Mouse (Mus musculus) hematopoietic stem cell, adult 5-6 weeks (primary cell): ENCODE results near the gene Prn. TPM values are rescaled to one million over a fixed set of nuclear protein-coding genes. Genes with fewer than 3 reads are reported as not detected.

Experiments
- ATAC-seq, 2 experiments: fragments of 125-278 bp in 1 of 2; replicated peaks in 1 of 2; 2 replicates each; pipeline ENCODE4 v1.8.0; 2016 to 2017; ENCODE audit warnings: inconsistent platforms in 2 of 2, mild to moderate bottlenecking in 2 of 2, moderate number of reproducible peaks in 2 of 2, low read depth in 1 of 2, moderate TSS enrichment in 1 of 2; ENCODE audit not compliant: low FRiP score in 2 of 2, poor library complexity in 2 of 2, severe bottlenecking in 2 of 2, insufficient read depth in 1 of 2, low TSS enrichment in 1 of 2
- total RNA-seq: library from RNA; stranded (forward); fragments of 172-1452, 232-1000 nt; gene quantifications from 2 replicates; pipeline ENCODE4 v1.2.3, GENCODE M21; 2017

Gene Prn
- total RNA-seq, 1 experiment from 2014 or later = not detected

DNA sequence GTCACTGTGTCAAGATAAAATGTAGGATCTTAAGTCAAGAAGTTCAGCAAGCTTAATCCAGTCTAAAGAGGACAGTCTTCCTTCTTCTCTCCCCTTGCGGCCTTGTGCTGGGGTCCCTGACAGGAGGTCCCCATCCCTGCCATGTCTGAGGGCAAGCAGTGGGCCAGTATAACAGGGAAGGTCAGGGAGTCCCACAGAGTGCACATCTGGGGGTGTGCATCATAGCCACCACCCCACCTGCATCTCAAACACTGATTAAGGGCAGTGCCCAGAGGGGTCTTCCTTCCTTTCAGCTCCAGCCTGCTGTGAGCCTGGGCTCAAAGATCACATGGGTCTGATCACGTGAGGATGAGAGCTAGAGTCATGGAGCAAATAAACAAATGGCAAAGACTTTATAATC, 51.9 kb downstream of the Prn start:
- ATAC-seq = no peak

DNA sequence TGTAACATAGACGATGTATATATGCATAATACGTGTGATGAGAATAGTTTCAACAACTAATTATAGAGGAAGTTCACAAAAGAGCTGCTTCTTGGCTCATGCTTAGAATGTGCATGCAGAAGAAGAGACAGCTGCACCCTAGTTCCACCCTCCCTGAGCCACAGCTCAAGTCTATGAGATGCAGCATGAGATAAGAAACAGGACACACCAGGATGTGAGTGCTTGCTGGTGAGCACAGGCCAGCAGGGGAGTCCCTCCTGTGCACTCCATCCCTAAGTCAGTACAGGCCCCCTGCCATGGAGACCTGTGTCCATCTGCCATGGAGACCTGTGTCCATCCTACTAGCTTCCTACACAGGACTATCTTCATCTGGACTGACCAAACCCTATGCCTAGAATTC, 60.8 kb downstream of the Prn start:
- no peak for ATAC-seq

DNA sequence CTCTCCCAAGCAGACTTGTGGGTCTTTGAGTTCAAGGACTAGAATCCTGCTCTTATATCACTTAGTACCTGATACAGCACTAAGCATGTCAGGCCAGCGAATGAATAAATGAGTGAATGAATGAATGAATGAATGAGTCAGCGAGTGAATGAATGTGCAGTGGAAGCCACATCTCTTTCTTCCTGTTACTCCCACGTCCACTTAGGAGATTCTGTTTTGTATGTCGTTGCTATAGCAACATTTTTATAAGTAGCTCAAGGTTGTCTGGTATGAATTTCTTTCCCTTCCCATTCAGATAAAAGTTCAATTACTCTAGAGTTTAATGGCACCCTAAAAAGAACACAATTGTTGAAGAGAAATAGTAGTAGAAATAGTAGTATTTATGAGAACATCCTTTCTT, 61.3 kb downstream of the Prn start:
- ATAC-seq = no peak

DNA sequence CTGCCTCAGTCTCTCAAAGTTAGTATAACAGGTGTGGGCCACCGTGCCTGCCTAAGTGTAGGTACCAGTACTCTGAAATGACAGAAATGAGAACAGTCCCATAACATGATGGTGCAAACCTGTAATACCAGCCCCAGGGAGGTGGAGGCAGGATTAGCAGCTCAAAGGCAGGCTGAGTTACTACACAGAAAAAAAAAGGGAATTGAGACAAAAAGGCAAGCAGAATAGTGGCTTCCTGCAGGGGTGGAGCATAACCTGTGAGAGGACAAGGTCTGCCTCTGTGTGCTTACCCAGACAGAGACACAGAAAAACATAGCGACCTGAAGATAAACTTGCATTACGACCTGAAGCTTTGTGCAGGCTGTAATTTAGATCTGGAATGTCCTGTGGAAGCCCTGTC, 66.9 kb downstream of the Prn start:
- ATAC-seq = no peak; a peak in 1 of 4 replicates

DNA sequence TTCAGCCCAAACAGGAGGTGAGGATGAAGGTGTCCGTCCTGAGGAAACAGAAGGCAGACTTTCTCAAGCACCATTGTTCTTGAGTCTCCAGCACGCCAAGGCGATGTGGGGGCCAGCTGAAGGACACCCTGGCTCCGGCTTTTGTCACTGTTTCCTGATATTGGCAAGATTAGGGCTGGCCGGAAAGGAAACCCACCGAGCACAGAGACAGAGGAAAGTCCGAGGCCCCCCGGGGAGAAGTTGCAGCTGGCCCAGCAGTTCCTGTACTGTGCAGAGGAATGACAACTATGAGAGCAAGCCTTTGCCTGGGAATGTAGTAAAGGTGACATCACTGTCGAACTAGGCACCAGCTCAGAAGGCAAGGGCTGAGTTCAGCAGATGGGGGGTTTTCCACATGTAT, 71.1 kb downstream of the Prn start:
- peak; percentile 25; a peak in 2 of 4 replicates for ATAC-seq

DNA sequence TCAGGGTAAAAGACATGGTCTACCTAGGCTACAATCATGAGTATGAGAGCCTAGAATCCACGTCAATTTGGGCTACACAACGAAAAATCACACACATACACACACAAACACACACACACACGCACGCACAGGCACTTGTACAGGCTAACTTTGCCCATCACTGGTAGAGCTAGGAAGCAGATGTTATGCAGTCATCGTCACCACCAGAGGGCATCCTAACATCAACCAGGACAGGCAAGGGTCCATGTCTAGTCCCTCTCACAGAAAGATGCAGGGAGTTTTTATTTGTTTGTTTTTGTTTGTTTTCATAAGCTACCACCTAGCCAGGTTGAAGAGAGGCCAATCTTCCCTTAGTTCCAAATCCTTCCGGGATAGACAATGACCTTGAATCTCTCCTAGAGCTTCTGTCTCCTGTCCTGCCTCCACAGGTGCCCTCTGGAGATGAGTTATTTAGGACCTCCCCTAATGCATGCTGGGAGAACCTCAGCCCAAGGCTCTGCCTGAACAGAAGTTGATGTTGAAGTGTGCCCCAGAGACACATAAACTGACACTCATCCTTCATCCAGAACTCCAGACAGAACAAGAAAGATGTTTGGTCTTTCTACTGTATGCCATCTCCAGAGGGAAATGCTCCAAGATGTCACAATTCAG, 72.9 kb downstream of the Prn start:
- ATAC-seq = peak; percentile 81 to 85

DNA sequence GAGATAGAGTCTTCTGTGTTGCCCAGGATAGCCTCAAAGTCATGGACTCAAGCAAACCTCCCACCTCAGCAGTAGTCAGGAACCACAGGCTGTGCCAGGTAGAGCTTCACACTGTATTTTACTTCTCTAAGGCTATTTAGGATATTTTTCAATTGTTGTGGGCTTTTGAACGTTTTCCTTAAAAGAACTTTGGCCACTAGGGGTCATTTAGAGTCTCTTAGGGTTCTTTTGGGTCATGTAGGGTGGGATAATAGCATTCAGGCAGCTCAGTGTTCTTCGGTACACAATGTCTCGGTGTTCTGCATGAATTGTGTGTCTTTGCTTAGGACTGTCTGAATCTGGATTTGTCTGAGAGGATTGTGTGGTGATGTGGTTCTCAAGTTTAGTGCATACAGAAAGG, 78.2 kb downstream of the Prn start:
- ATAC-seq = no peak; a peak in 1 of 4 replicates

DNA sequence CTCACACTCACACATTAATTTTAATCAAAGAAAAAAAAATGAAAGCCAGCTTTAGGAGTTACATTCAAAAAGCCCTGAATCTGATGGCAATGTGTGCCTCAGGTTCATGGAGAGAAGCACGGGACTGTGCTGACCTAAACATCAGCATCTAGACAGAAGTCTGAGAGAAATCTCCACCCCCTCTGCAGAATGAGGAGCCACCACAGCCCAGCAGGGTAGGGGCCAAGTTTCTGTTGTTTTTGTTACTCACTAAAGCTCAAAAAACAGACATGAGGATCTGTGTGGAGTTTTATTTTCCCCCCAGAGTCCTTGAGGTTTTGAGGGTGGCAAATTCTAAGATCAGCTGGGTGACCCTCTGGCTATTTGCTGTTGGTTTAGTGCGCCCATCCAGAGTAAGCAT, 78.8 kb downstream of the Prn start:
- no peak for ATAC-seq

DNA sequence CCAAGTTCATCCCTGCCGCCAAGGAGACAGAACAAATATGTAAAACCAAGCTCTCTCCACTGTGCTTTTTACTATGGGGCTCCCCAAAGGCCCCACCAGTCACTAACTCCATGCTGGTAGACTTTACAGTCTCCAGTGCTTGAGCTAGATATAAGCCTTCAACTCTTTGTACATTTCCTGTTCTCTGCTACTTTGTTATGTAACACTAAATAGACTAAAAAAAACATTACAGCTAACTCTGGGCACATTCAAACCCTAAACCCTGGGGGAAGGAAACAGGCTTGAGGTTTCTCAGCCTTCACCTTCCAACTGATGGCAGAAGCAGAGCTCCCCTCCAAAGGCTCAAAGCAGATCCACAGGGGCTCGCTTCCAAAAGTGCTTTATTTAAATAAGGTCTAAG, 82.7 kb downstream of the Prn start:
- ATAC-seq = peak; percentile 41 to 51

DNA sequence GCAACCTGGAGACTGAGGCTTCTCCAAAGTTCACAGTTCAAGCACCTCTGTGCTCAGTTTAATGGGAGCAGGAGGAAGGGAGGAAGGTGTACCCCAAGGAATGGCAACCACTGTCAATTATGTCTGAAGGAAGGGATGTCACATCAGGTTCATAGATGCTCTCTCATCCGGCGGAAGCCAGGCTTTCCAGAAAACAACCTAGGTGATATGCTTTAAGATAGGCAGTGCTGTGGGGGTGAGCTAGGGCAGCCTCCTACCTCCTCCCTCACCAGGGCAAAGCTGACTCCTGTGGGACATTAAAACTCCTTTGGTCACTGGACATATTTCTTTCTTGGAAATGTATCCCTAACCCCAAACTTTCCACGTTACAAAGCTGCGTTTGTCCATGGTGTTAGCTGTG, 83.4 kb downstream of the Prn start:
- ATAC-seq = no peak

DNA sequence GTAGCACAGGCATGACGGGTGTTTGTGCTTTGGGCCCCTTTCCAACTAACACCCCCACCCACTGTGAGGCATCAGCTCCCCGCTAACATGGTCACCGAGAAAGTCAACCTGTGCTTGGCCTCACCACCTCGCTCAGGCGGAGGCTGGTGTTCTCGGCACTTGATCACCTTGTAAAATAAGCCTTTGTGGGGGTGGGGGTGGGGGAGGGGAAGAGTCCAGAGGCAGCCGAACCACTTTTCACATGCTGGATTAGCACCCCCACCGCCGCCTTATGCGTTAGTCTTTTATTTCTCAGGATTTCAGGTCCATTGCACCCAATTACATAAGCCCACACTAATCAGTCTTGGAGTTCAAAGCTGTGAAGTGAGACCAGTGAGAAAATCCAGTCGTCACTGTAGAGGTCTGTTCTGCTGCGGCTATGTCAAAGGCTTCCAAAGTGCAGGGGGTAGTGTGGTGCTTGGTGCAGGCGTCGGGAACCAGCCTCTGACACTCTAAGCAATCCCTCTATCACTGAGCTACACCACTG, 83.9 kb downstream of the Prn start:
- ATAC-seq = no peak

DNA sequence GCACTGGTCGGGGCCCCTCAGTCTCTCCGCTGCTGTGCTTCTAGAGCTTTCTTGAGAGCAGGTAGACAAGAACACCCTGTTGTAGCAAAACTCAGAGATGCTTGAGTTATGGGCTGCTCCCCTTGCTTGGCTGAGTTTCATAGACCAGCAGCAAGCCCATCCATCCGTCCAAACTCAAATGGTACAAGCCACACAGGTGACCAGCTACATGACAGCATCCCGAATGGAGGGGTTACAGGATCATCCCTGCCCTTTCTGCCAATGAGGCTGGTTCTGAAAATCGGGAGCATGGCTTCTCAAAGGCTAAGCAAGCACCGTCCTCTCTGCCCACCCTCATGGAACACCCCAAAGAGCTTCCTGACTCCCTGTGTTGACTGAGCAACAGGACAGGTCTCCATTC, 85.2 kb downstream of the Prn start:
- ATAC-seq = no peak

DNA sequence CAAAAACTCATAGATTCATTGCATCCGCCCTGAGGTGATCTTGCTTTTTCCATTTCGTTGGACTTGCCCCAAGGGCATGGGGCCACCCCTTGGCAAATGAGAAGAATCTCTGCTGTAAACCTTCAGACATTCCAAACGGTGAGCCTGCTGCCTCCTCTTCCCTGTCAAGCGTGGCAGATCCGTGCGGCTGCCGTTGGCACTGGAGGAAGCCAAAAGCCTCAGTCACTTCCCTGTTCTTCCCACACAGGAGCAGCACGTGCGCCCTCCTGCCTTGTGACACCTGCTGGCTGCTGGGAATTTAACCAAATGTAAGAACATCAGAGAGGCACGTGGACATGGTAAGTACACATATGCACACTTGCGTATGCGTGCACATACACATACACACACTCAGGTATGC, 86.0 kb downstream of the Prn start:
- ATAC-seq = peak in 1 of 2 experiments; percentile 54; a peak in 2 of 4 replicates

DNA sequence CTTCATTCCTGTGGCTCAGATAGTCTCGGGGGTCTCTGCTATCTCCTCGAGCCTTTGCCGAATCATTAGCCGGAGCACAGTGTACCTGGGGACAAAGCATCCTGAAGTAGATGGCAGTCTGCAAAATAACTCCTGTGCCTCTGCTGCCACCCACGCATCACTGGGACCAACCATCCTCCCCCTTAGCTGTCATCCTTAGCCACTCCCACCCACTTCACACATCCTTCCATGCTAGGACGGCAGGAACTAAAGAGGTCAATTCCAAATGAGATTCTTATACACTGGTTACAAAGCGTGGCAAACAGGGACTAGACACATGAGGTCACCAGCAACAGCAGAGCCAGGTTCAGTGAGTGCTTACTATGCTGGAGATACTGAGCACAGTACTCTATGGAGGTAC, 86.6 kb downstream of the Prn start:
- ATAC-seq = no peak

DNA sequence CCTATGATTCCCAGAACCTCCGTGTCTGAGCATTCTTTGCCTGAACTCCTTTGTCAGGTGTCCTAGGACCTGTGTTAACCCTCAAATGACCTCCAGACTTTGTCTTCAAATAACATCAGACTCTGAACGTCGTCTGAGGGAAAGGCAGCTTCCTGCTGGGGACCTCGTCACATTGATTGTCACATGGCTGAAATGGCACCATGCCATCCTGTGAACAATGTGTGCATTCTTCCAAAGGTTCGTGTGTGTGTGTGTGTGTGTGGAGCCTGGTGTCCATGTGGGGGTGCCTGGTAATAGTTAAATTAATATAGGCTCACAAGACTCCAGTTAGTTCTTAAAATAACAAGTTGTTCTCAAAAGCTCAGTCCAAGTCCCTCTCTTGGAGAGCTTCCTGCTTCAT, 87.6 kb downstream of the Prn start:
- ATAC-seq = no peak

DNA sequence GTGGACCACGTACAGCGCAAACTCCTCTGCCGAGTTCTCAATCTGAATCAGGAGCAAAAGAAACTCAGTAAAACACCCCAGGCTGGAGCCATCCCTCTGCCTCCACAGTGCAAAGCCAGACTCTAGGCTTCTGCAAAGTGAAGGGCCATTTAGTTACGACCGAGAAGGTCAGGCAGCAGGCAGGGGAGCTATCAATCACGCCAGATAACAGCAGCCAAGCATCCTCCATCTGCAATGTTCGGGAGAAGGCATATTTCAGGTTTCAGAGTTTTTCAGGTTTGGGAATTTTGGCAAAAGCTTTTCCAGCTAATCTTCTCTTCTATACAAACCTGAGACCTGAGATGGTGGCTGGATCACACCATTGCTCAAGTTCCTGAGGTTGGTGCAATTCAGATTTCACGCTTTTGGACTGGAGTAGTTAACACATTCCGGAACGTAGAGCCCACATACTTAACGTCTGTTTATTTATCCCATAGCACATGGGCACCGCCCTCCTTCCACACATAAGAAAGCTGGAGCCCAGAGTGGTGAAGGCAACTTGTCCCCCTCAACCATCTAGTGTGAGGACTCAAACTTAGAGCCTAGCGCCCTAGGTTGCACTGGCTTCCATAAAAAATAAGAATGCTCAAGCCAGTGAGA, 92.1 kb downstream of the Prn start:
- ATAC-seq = no peak

DNA sequence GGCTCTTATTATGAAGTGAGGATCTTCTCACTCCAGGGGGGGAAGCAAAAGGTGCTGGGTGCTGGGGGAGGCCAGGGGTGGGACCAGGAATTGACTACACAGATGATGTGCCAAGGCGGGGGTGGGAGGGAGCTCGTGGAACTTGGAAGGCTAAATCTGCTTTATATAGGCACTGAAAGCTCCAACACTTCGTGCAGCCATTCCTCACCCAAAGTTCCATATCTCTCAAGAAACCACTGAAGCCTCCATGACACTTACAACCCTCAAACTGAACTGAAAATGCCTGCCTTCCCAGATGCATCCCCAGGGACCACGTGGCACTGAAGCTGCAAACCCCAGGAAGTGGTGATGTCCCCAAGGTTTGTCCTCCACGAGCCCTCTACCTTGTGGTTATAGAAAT, 94.2 kb downstream of the Prn start:
- no peak for ATAC-seq

DNA sequence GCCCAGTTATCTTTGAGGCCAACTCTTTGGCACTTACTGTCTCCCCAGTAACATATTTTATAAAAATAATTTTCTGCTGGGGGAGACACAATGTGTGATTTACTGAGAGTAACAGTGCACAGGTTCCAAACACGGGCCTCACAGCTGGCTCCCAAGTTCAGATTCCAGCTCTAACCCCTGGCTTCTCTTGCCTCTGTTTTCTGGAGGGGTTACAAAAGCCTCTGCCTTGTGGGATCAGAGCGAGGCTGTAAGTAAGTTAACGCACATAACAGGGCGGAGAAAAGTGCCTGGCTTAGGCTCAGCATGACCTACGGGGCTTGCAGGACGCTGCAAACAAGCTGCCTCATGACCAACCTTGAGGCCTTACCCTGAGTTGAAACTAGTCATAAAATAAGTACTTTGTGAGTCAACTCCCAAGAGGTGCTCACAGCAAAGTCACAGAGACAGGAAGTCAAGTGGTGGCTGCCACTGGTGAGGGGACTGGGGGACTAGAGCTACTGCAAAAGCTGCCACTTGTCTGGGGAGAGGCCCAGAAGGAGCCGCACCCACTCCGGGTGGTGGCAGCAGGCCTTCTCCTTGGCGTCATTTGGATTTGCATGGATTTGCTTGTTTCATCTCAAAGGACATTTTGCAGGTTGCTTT, 94.9 kb downstream of the Prn start:
- no peak for ATAC-seq

DNA sequence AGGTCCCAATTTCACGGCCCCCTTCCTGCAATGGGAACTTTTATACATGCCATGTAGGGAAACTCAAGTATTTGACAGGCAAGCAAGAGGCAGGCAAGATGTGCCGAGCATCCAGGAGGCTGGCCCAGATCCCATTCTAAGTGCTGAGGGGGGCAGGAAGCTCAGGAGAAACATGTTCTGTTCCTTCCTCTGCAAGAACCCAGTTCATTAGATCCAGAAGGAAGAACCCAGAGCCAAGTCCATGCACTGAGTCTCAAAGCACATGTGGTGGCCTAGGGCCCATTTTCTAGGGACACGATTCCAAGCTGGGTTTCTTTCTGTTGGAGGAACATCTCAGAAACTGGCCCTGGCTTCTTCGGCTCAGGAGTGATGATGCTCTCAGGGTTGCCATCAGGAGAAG, 95.7 kb downstream of the Prn start:
- no peak for ATAC-seq
